Mouse (Mus musculus): ENCODE measurements at regions not wholly inside any gene's neighbourhood (a gene's known extent, or its start where the extent isn't known, plus 50 kb on each side); places are given as distances from the start of the nearest gene placed in this dataset.

- Histone ChIP-seq H3K9me3 (replicated peaks) (no peaks in the 10 kb centered on the region), H3K4me1 (peaks cover 34% of the 10 kb centered on the region), H3K9ac (no peak overlapping the region), H3K27ac (peak overlapping the region; percentile 68), H3K4me3 (no peak overlapping the region), H3K4me2 (peak overlapping the region; percentile 25; the same call in 1 of the 2 replicates), H3K36me3 (ENCODE audit: poor library complexity, severe bottlenecking) (no peaks in the 10 kb centered on the region), H3K27me3 (peaks cover 54% of the 10 kb centered on the region)
- WGBS: 17% methylated on average over 13 of the region's 13 CpGs
- peak; percentile 78 for ATAC-seq
Measured at GRCm38 (mm10) chr2:166359995-166360394, 204.5 kb upstream of the Sulf2 start.

GRCm38 (mm10) chr2:166357824-166358223 lies 202.4 kb upstream of the Sulf2 start:
- Histone ChIP-seq H3K4me3 (no peak overlapping the region), H3K4me1 (peaks cover 48% of the 10 kb centered on the region), H3K27me3 (peaks cover 53% of the 10 kb centered on the region), H3K9me3 (replicated peaks) (no peaks in the 10 kb centered on the region), H3K27ac (no peak overlapping the region), H3K4me2 (no peak overlapping the region), H3K36me3 (ENCODE audit: poor library complexity, severe bottlenecking) (no peaks in the 10 kb centered on the region), H3K9ac (no peak overlapping the region)
- 81% methylated on average over 7 of the region's 7 CpGs for WGBS
- no peak for ATAC-seq

DNA sequence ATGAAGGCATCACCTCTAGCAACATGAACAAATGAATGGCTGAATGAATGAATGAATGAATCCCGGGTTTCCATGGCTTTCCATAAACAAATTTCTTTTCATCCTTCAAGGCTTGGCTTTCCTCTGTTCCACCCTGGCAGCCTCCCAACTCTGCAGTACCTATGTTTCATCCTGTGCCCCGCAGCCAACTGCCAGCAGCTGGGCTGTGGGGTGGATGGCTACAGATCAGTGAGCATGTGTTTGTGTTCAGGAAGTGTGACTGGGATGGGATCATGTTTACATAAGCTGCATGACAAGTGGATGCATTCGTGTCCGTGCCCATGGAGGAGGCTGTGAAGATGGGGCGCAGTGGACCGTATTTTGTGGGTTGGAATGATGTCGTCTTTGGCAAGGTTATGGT lies 200.5 kb upstream of the Sulf2 start:
- Histone ChIP-seq H3K4me2 (no peak overlapping the region), H3K27ac (no peak overlapping the region), H3K9ac (no peak overlapping the region), H3K9me3 (replicated peaks) (no peaks in the 10 kb centered on the region), H3K4me3 (no peak overlapping the region), H3K27me3 (peaks cover 49% of the 10 kb centered on the region), H3K4me1 (peaks cover 44% of the 10 kb centered on the region), H3K36me3 (ENCODE audit: poor library complexity, severe bottlenecking) (no peaks in the 10 kb centered on the region)
- no peak for ATAC-seq
- WGBS: 64% methylated on average over 7 of the region's 7 CpGs

- Histone ChIP-seq H3K4me1 (peaks cover 39% of the 10 kb centered on the region), H3K36me3 (ENCODE audit: poor library complexity, severe bottlenecking) (no peaks in the 10 kb centered on the region), H3K9ac (no peak overlapping the region), H3K4me3 (no peak overlapping the region), H3K27ac (no peak overlapping the region), H3K4me2 (no peak overlapping the region), H3K27me3 (peaks cover 54% of the 10 kb centered on the region), H3K9me3 (replicated peaks) (no peaks in the 10 kb centered on the region)
- no peak for ATAC-seq
- WGBS: 69% methylated on average over 6 of the region's 6 CpGs
Measured at GRCm38 (mm10) chr2:166355446-166355845, 200.0 kb upstream of the Sulf2 start.

GRCm38 (mm10) chr2:166354391-166354790 lies 198.9 kb upstream of the Sulf2 start:
- no peak overlapping the region for H3K9ac ChIP-seq
- H3K27me3 ChIP-seq: peaks cover 62% of the 10 kb centered on the region
- no peak overlapping the region for H3K27ac ChIP-seq
- no peak for ATAC-seq
- 93% methylated on average over 4 of the region's 4 CpGs for WGBS
- no peaks in the 10 kb centered on the region for H3K9me3 ChIP-seq (replicated peaks)
- peaks cover 29% of the 10 kb centered on the region for H3K4me1 ChIP-seq
- no peak overlapping the region for H3K4me3 ChIP-seq
- no peak overlapping the region for H3K4me2 ChIP-seq
- no peaks in the 10 kb centered on the region for H3K36me3 ChIP-seq (ENCODE audit: poor library complexity, severe bottlenecking)

GRCm38 (mm10) chr2:166353447-166354111 lies 198.1 kb upstream of the Sulf2 start:
- WGBS: 60% methylated on average over 12 of the region's 12 CpGs
- H3K4me3 ChIP-seq: no peak overlapping the region
- peak overlapping the region; percentile 13; the same call in 1 of the 2 replicates for H3K9ac ChIP-seq
- peaks cover 63% of the 10 kb centered on the region for H3K27me3 ChIP-seq
- no peak overlapping the region for H3K27ac ChIP-seq
- no peaks in the 10 kb centered on the region for H3K9me3 ChIP-seq (replicated peaks)
- peak; percentile 74 for ATAC-seq
- H3K36me3 ChIP-seq (ENCODE audit: poor library complexity, severe bottlenecking): no peaks in the 10 kb centered on the region
- peaks cover 25% of the 10 kb centered on the region for H3K4me1 ChIP-seq
- H3K4me2 ChIP-seq: no peak overlapping the region

- no peaks in the 10 kb centered on the region for H3K36me3 ChIP-seq (ENCODE audit: poor library complexity, severe bottlenecking)
- peaks cover 60% of the 10 kb centered on the region for H3K27me3 ChIP-seq
- no peak overlapping the region for H3K9ac ChIP-seq
- no peak overlapping the region for H3K4me3 ChIP-seq
- H3K4me1 ChIP-seq: peaks cover 37% of the 10 kb centered on the region
- H3K4me2 ChIP-seq: no peak overlapping the region
- no peaks in the 10 kb centered on the region for H3K9me3 ChIP-seq (replicated peaks)
- H3K27ac ChIP-seq: no peak overlapping the region
- ATAC-seq: no peak
- WGBS: 88% methylated on average over 5 of the region's 5 CpGs
Measured at GRCm38 (mm10) chr2:166351984-166352383, 196.5 kb upstream of the Sulf2 start.

DNA sequence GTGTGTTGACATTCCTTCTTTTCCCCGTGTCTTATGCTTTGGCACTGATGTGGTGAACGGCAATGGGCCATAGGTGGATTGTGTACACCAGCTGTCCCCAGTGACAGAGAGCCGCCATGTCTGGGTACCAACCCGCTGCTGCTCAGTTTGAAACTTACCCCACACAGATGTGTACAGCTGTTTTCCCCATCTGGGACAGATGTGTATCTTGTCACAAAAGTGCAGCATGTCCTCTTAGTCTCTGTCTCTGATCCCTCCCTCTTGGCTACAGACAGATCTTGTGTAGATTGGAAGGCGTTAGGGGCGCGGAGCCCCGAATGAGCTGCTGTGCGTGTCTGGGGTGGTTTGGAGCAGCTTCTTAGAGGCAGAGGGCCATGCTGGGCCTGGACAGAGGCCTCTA lies 196.1 kb upstream of the Sulf2 start:
- no peaks in the 10 kb centered on the region for H3K9me3 ChIP-seq (replicated peaks)
- H3K36me3 ChIP-seq (ENCODE audit: poor library complexity, severe bottlenecking): no peaks in the 10 kb centered on the region
- peaks cover 58% of the 10 kb centered on the region for H3K27me3 ChIP-seq

DNA sequence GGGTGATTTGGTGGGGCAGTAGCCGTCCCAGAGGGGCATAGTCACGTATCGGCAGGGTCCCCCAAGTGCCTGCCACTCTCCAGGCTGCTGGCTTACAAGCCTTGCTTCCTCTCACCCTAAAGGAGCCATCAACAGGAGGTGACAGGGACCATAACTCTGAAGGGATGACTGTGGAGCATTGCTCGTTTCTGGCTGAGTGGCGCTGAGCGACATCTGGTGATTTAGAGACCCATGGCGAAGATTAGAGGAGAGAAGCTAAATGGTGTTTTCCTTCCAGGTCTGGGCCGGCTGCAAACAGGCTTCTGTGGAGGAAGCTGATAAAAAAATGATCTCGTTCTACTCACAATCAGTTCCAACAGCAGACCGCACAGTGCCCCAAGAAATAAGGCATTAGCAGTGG lies 193.2 kb upstream of the Sulf2 start:
- Histone ChIP-seq H3K4me3 (no peak overlapping the region), H3K27me3 (peaks cover 66% of the 10 kb centered on the region), H3K36me3 (ENCODE audit: poor library complexity, severe bottlenecking) (no peaks in the 10 kb centered on the region), H3K27ac (no peak overlapping the region), H3K4me2 (no peak overlapping the region), H3K9me3 (replicated peaks) (no peaks in the 10 kb centered on the region), H3K4me1 (peaks cover 46% of the 10 kb centered on the region), H3K9ac (no peak overlapping the region)
- no peak for ATAC-seq
- WGBS: 75% methylated on average over 10 of the region's 10 CpGs

More for the DNA sequence above, 196.1 kb upstream of the Sulf2 start:
- H3K27ac ChIP-seq: no peak overlapping the region
- H3K9ac ChIP-seq: no peak overlapping the region
- H3K4me1 ChIP-seq: peaks cover 41% of the 10 kb centered on the region
- no peak for ATAC-seq
- WGBS: 94% methylated on average over 9 of the region's 9 CpGs
- H3K4me3 ChIP-seq: no peak overlapping the region
- H3K4me2 ChIP-seq: no peak overlapping the region

- Histone ChIP-seq H3K4me1 (peaks cover 49% of the 10 kb centered on the region), H3K36me3 (ENCODE audit: poor library complexity, severe bottlenecking) (no peaks in the 10 kb centered on the region), H3K4me2 (0 out of 2 replicates have a peak overlapping the region, but pooled peaks have one; percentile 1), H3K27me3 (peaks cover 66% of the 10 kb centered on the region), H3K9me3 (replicated peaks) (no peaks in the 10 kb centered on the region), H3K4me3 (no peak overlapping the region), H3K27ac (peak overlapping the region; percentile 31; the same call in 1 of the 2 replicates), H3K9ac (no peak overlapping the region)
- peak; percentile 85 for ATAC-seq
- 27% methylated on average over 18 of the region's 18 CpGs for WGBS
Measured at GRCm38 (mm10) chr2:166346421-166347182, 191.1 kb upstream of the Sulf2 start.

GRCm38 (mm10) chr2:166343551-166344340 lies 188.3 kb upstream of the Sulf2 start:
- peaks cover 49% of the 10 kb centered on the region for H3K4me1 ChIP-seq
- ATAC-seq: no peak
- no peak overlapping the region for H3K4me2 ChIP-seq
- H3K27me3 ChIP-seq: peaks cover 40% of the 10 kb centered on the region
- H3K27ac ChIP-seq: no peak overlapping the region
- H3K4me3 ChIP-seq: no peak overlapping the region
- H3K9ac ChIP-seq: no peak overlapping the region
- H3K9me3 ChIP-seq (replicated peaks): no peaks in the 10 kb centered on the region
- WGBS: 25% methylated on average over 9 of the region's 10 CpGs
- no peaks in the 10 kb centered on the region for H3K36me3 ChIP-seq (ENCODE audit: poor library complexity, severe bottlenecking)

- Histone ChIP-seq H3K36me3 (ENCODE audit: poor library complexity, severe bottlenecking) (no peaks in the 10 kb centered on the region), H3K4me1 (peaks cover 39% of the 10 kb centered on the region), H3K27ac (no peak overlapping the region; the same call in 1 of the 2 replicates), H3K27me3 (peaks cover 28% of the 10 kb centered on the region), H3K4me2 (no peak overlapping the region), H3K9ac (no peak overlapping the region), H3K9me3 (replicated peaks) (no peaks in the 10 kb centered on the region), H3K4me3 (no peak overlapping the region)
- ATAC-seq: no peak
- 61% methylated on average over 9 of the region's 9 CpGs for WGBS
Measured at GRCm38 (mm10) chr2:166342407-166342806, 186.9 kb upstream of the Sulf2 start.
